Mouse (Mus musculus) urinary bladder, adult 18-20 months (tissue): Measurements from ENCODE around the gene Adcy5.

ENCODE experiments used
- DNase-seq, 2 experiments: peaks; one replicate each; pipeline ENCODE4 v3.0.0; 2022; ENCODE audit warnings: low spot score in 2 of 2, mixed read lengths in 2 of 2

Adcy5 gene

GRCm38 (mm10) chr16:35316856-35317264 is 162.2 kb downstream of the Adcy5 start:
- DNase-seq: no peak

DNA sequence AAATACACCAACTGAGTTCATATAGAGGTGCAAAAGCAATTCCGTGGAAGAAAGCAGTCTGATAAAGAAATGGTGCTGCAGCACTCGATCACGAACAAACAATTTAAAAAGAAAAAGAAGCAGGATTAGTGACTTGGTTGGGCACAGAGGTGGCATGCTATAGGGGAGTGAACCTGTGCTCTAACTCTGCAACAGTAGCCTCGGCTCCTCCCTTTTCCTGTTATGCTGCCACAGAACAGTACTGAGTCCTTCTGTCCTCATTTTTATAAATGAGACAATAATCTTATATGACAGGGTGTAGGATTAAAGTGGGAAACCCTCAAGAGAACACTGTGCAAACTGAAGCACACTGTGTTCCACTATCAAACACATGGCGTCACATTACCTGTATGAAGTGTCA is 162.8 kb downstream of the Adcy5 start:
- no peak for DNase-seq

GRCm38 (mm10) chr16:35318397-35318796 is 163.7 kb downstream of the Adcy5 start:
- no peak for DNase-seq

- DNase-seq: no peak
These were observed 164.7 kb downstream of the Adcy5 start for GRCm38 (mm10) chr16:35319335-35319734.

DNA sequence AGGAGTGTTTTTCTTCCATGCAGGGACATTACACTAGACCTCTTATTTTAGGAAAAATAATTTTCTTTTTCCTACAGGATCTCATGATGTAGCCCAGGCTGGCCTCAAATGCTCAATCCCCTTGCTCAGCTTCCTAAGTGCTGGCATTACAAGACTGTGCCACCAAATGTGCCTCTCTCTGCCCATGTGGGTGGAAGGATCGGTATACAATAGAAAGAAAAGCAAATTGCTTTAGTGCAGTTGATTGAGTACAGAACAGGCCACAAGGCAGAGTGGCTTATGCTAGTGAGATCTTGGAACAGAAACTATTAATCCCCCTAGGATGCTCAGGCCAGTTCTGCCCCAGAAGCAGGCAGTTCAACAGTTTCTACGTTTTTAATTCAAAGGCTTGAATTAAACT is 165.1 kb downstream of the Adcy5 start:
- DNase-seq: no peak

- DNase-seq: no peak
These were observed 175.8 kb downstream of the Adcy5 start for GRCm38 (mm10) chr16:35330451-35330850.
